ENCODE assay signal across 11 mouse cellular contexts in the genomic region with DNA sequence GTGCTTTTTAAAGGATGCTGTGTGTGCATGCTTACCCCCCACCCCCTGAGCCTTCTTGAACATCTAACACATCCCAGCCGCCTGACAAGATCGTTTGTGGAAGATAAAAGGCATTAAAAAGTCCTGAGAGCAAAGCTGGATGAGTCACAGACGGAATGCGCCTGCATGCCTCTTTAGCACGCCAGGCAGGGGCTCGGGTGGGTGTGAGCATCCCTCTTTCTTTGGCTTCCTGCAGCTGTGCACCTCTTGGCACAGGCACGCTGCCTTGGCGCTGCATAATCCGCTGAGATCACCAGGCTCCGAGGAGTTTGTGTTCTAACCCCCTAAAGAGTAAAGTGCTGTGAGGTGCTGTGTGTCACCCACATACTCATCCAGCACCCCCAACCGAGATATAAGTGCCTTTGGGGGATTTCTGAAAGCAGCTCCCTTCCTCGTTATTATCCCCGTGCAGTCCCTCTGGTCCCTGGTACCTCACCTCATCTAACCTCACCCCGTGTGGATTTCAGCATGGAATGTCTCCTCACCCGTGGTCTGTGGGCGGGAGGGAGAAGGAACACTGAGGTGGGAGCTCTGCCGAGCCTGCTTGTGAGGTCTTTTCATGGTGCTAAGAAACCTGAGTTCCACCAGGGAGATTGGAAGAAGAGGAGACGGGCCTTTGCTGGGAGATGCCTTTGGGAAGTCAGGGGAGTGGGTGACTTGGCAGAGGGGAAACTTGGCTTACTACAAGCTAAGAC.
DNase-seq lines count a peak whose midpoint lies in the region; ATAC-seq and TF ChIP-seq lines count a peak whose summit lies in the region.
"Had no signal": no experiment of that assay in that cellular context is flagged by ENCODE, and none has a peak within 500 bp of the region (broad histone marks: within the 10 kb centered on the region; RNA-seq: fewer than 3 reads in every experiment).

No protein-coding gene starts in this region.

- H3K4me1 ChIP-seq in hindbrain, embryonic 16.5 days (ENCODE audit: control insufficient read depth, insufficient read depth, low read depth, low read length) = peaks cover 13% of the 10 kb centered on the region
- peaks cover 64% of the 10 kb centered on the region for H3K4me1 ChIP-seq in olfactory bulb, adult 2 months (ENCODE audit: control insufficient read depth, insufficient read depth, low read length)

- TF ChIP-seq CTCF in olfactory bulb, adult 2 months (IDR thresholded peaks at IDR 0.05; ENCODE audit: insufficient read depth, low read depth, low read length) = no peak

- H3K27ac ChIP-seq in hindbrain, embryonic 16.5 days (ENCODE audit: low read depth, low read length) = no peak overlapping the region
- H3K27ac ChIP-seq in olfactory bulb, adult 2 months (ENCODE audit: insufficient read depth, low read depth, low read length) = peak overlapping the region; percentile 94
- H3K27ac ChIP-seq: midbrain, embryonic 12.5 days had no signal

- no peak overlapping the region for H3K9ac ChIP-seq in hindbrain, embryonic 16.5 days (ENCODE audit: low read depth, low read length)
- H3K9ac ChIP-seq: midbrain, embryonic 12.5 days had no signal

- peak; percentile 40 to 55 for DNase-seq in layer of hippocampus, adult 8-10 months (ENCODE audit: low spot score in 2 of 2)
- DNase-seq in layer of hippocampus, postnatal 14 days (ENCODE audit: low spot score in 2 of 2) = no peak
- peak; percentile 96 for DNase-seq in brain, adult 2 months (ENCODE audit: low read depth, low spot score)
- no peak for DNase-seq in thymus, postnatal 14 days
- no peak for DNase-seq in ovary, adult 18-20 months (ENCODE audit: low spot score)
- DNase-seq: cerebellum, adult 2 months; kidney, postnatal 10 days had no signal

- peak; percentile 41; the same call in 1 of the 2 replicates for ATAC-seq in hindbrain, embryonic 16.5 days
- no peak for ATAC-seq in erythroblast, adult 5-6 weeks (replicated peaks; ENCODE audit: low FRiP score, poor library complexity, severe bottlenecking)

- H3K4me2 ChIP-seq in hindbrain, embryonic 16.5 days (ENCODE audit: low read length) = no peak overlapping the region
- H3K4me2 ChIP-seq: midbrain, embryonic 12.5 days had no signal

- H3K27me3 ChIP-seq in hindbrain, embryonic 16.5 days (replicated peaks; ENCODE audit: control insufficient read depth, insufficient read depth, low read length) = no peaks in the 10 kb centered on the region

- no peaks in the 10 kb centered on the region for H3K36me3 ChIP-seq in hindbrain, embryonic 16.5 days (ENCODE audit: control insufficient read depth, insufficient read depth, low read length)
- H3K36me3 ChIP-seq: midbrain, embryonic 12.5 days had no signal

- no peaks in the 10 kb centered on the region for H3K9me3 ChIP-seq in hindbrain, embryonic 16.5 days (ENCODE audit: control insufficient read depth, low read length)
- H3K9me3 ChIP-seq: midbrain, embryonic 12.5 days had no signal

- TF ChIP-seq POLR2A in olfactory bulb, adult 2 months (IDR thresholded peaks at IDR 0.05; ENCODE audit: insufficient read depth, low read depth, low read length) = no peak

- WGBS in hindbrain, embryonic 16.5 days = 30% methylated on average over 18 of the region's 18 CpGs
- 14% methylated on average over 18 of the region's 18 CpGs for WGBS in olfactory bulb, adult 2 months

- H3K4me3 ChIP-seq in hindbrain, embryonic 16.5 days (ENCODE audit: low read length) = no peak overlapping the region
- no peak overlapping the region for H3K4me3 ChIP-seq in olfactory bulb, adult 2 months (ENCODE audit: insufficient read depth, low read depth, low read length)
- H3K4me3 ChIP-seq: midbrain, embryonic 12.5 days had no signal

Comparison
In these comparisons a context has a peak if more than half of its experiments do, and no peak if none do; other contexts are left out.
1. DNase-seq: peak in layer of hippocampus, adult 8-10 months (2 of 2) and brain, adult 2 months (single experiment); none in layer of hippocampus, postnatal 14 days (0 of 2), thymus, postnatal 14 days (single experiment) and ovary, adult 18-20 months (single experiment).